Mouse (Mus musculus) hindbrain, embryonic 13.5 days (tissue): ENCODE data around the gene Arhgef17. TPM values are rescaled to one million over a fixed set of nuclear protein-coding genes. Genes with fewer than 3 reads are reported as not detected.

Source experiments
- ATAC-seq: fragments of 200-750 bp; cut with Nextera tagmentation; 2 replicates; pipeline ENCODE4 v1.8.0; 2017; ENCODE audit warnings: moderate TSS enrichment; ENCODE audit not compliant: low FRiP score
- H3K27ac ChIP-seq: fragments of 300-500 bp; sonication (generic); 2 replicates; pipeline ENCODE4 v1.5.1; 2015; ENCODE audit warnings: inconsistent platforms, mild to moderate bottlenecking, moderate library complexity
- H3K27me3 ChIP-seq: fragments of 300-500 bp; sonication (generic); 2 replicates; pipeline ENCODE4 v1.6.1; 2015; ENCODE audit warnings: mild to moderate bottlenecking, inconsistent platforms
- H3K36me3 ChIP-seq: fragments of 300-500 bp; sonication (generic); 2 replicates; pipeline ENCODE4 v1.6.1; 2015; ENCODE audit warnings: mild to moderate bottlenecking, inconsistent platforms
- H3K4me1 ChIP-seq: fragments of 300-500 bp; sonication (generic); replicated peaks from 2 replicates; pipeline ENCODE4 v1.6.1; 2015; ENCODE audit warnings: inconsistent platforms
- H3K4me2 ChIP-seq: fragments of 300-500 bp; sonication (generic); 2 replicates; pipeline ENCODE4 v1.6.1; 2015; ENCODE audit warnings: inconsistent platforms, mild to moderate bottlenecking, moderate library complexity
- H3K4me3 ChIP-seq: fragments of 300-500 bp; sonication (generic); 2 replicates; pipeline ENCODE4 v1.5.1; 2015; ENCODE audit warnings: mild to moderate bottlenecking, inconsistent platforms
- H3K9ac ChIP-seq: fragments of 300-500 bp; sonication (generic); 2 replicates; pipeline ENCODE4 v1.6.1; 2015; ENCODE audit warnings: mild to moderate bottlenecking, inconsistent platforms
- H3K9me3 ChIP-seq: fragments of 300-500 bp; sonication (generic); 2 replicates; pipeline ENCODE4 v1.6.1; 2016; ENCODE audit warnings: inconsistent platforms
- WGBS: fragments of 180-500 bp; shearing (Covaris S2); methylation state at CpG from one replicate; pipeline ENCODE4 v1.1.7; 2015; 5-methylcytosine and 5-hydroxymethylcytosine counted together
- microRNA-seq: library from miRNA; unstranded; fragments of <30 nt; microRNA quantifications from one replicate; pipeline ENCODE4, GENCODE M21; 2016
- polyA plus RNA-seq: library from polyadenylated mRNA; unstranded; fragments of >200 nt; fragmentation: Nextera tagmentation; extraction: Ambion mirVana; gene quantifications from 2 replicates; pipeline ENCODE4 v1.2.1, GENCODE M21; 2015

Arhgef17 gene
- polyA plus RNA-seq, 1 experiment from 2014 or later = 7.2 TPM

DNA sequence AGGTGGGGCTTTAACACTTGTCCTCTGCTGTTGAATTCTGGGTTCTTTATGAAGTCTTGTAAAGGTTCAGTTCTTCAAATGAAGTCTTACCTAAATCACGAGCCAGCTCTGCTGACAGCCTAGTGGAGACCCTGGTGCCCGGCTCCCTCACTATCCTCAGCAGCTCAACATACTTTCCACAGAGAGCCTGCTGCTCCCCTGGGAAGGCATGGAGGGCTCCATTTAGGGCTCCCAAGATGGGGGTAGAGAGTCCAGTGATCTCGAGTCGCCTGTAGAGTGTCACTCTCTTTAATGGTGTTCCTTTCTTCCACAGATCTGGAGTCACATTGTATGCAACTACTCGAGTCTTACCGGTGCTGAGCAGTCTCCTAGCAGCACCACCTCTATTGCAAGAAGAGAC lies 96.2 kb downstream of the Arhgef17 start:
- no peaks in the 10 kb centered on the region for H3K4me1 ChIP-seq

GRCm38 (mm10) chr7:100835168-100835567 lies 96.7 kb downstream of the Arhgef17 start:
- Histone ChIP-seq H3K36me3 (peaks cover 69% of the 10 kb centered on the region), H3K4me2 (no peak overlapping the region), H3K9ac (no peak overlapping the region), H3K27me3 (no peaks in the 10 kb centered on the region), H3K27ac (no peak overlapping the region), H3K4me1 (no peaks in the 10 kb centered on the region), H3K9me3 (no peaks in the 10 kb centered on the region), H3K4me3 (no peak overlapping the region)
- WGBS = 94% methylated on average over 7 of the region's 7 CpGs
- ATAC-seq = no peak

More for the DNA sequence above, 96.2 kb downstream of the Arhgef17 start:
- H3K27ac ChIP-seq = no peak overlapping the region
- 91% methylated on average over 6 of the region's 6 CpGs for WGBS
- H3K4me3 ChIP-seq = no peak overlapping the region
- no peak overlapping the region for H3K9ac ChIP-seq
- H3K36me3 ChIP-seq = peaks cover 69% of the 10 kb centered on the region
- H3K27me3 ChIP-seq = no peaks in the 10 kb centered on the region
- ATAC-seq = no peak
- no peak overlapping the region for H3K4me2 ChIP-seq
- no peaks in the 10 kb centered on the region for H3K9me3 ChIP-seq

GRCm38 (mm10) chr7:100833859-100834258 lies 98.0 kb downstream of the Arhgef17 start:
- no peak for ATAC-seq
- no peaks in the 10 kb centered on the region for H3K9me3 ChIP-seq
- H3K4me3 ChIP-seq = no peak overlapping the region
- no peak overlapping the region for H3K9ac ChIP-seq
- H3K4me2 ChIP-seq = no peak overlapping the region
- H3K27me3 ChIP-seq = no peaks in the 10 kb centered on the region
- WGBS = 88% methylated on average over 1 of the region's 1 CpGs
- H3K27ac ChIP-seq = no peak overlapping the region
- H3K4me1 ChIP-seq = no peaks in the 10 kb centered on the region
- peaks cover 64% of the 10 kb centered on the region for H3K36me3 ChIP-seq

- ATAC-seq = no peak
Measured at GRCm38 (mm10) chr7:100828549-100828948, 103.4 kb downstream of the Arhgef17 start.

DNA sequence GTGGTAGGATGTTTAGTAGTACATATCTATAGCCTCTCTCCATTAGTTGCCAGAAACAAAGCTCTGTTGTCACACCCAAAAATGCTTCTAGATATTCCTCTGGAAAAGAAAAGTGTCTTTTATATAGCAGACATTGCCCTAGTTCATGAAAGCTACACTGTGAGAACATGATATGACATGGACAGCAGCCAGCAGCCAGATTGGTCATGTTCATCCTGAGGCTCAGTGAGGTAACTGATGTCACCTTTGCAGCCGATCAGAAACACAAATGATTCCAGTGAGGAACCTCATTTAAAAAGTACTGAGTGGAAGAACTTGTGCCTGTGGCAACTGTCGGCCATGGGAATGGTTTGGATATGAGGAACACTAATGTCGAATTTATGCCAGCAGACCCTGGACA lies 107.2 kb downstream of the Arhgef17 start:
- Histone ChIP-seq H3K27me3 (no peaks in the 10 kb centered on the region), H3K4me3 (no peak overlapping the region), H3K27ac (no peak overlapping the region), H3K9me3 (no peaks in the 10 kb centered on the region), H3K4me2 (no peak overlapping the region), H3K4me1 (peaks cover 5% of the 10 kb centered on the region; the same call in 1 of the 2 replicates), H3K9ac (no peak overlapping the region), H3K36me3 (peaks cover 36% of the 10 kb centered on the region)
- 92% methylated on average over 3 of the region's 3 CpGs for WGBS
- no peak for ATAC-seq

More at GRCm38 (mm10) chr7:100828549-100828948, 103.4 kb downstream of the Arhgef17 start:
- no peak overlapping the region for H3K27ac ChIP-seq
- no peak overlapping the region for H3K4me3 ChIP-seq
- peaks cover 45% of the 10 kb centered on the region for H3K36me3 ChIP-seq
- WGBS = 95% methylated on average over 2 of the region's 2 CpGs
- no peaks in the 10 kb centered on the region for H3K9me3 ChIP-seq
- no peak overlapping the region for H3K4me2 ChIP-seq
- no peaks in the 10 kb centered on the region for H3K27me3 ChIP-seq
- no peak overlapping the region for H3K9ac ChIP-seq
- H3K4me1 ChIP-seq = no peaks in the 10 kb centered on the region

Small RNAs within 50 kb of the gene (microRNA-seq; reads per million reads assigned to microRNA genes)
- 48.9 reads per million, percentile 41 among the genes with 10 or more reads in this experiment for gene Mir3102

Other genes starting within 250 kb of the Arhgef17 start
- 93.8 and 105 TPM in 2 replicates for gene Fam168a, start 225.5 kb downstream of the Arhgef17 start, polyA plus RNA-seq
- 4.3 and 4.8 TPM in 2 replicates for gene Relt, start 68.7 kb downstream of the Arhgef17 start, polyA plus RNA-seq
- 2.7 and 3.5 TPM in 2 replicates for gene P2ry6, start 42.5 kb upstream of the Arhgef17 start, polyA plus RNA-seq
- gene P2ry2, start 80.8 kb upstream of the Arhgef17 start, polyA plus RNA-seq = 0.39 and 0.65 TPM in 2 replicates
- gene Fchsd2, start 160.8 kb upstream of the Arhgef17 start, polyA plus RNA-seq = 35.8 and 38.6 TPM in 2 replicates